Mouse (Mus musculus) lung, embryonic 16.5 days (tissue): ENCODE results near the gene Nfib. TPM values are rescaled to one million over a fixed set of nuclear protein-coding genes. Genes with fewer than 3 reads are reported as not detected.
A peak's percentile ranks its signal among the peaks of the same experiment; 100 is the strongest.

Experiments
- ATAC-seq: fragments of 200-750 bp; cut with Nextera tagmentation; 2 replicates; pipeline ENCODE4 v1.8.0; 2017; ENCODE audit warnings: low read depth, mild to moderate bottlenecking, moderate library complexity
- H3K27ac ChIP-seq: fragments of 300-500 bp; sonication (generic); 2 replicates; pipeline ENCODE4 v1.5.1; 2014; ENCODE audit warnings: mild to moderate bottlenecking, control low read depth, low read length
- H3K27me3 ChIP-seq: fragments of 300-500 bp; sonication (generic); 2 replicates; pipeline ENCODE4 v1.6.1; 2014; ENCODE audit warnings: low read depth, low read length, mixed read lengths; ENCODE audit not compliant: control insufficient read depth, insufficient read depth
- H3K36me3 ChIP-seq: fragments of 300-500 bp; sonication (generic); 2 replicates; pipeline ENCODE4 v1.6.1; 2014; ENCODE audit warnings: low read length; ENCODE audit not compliant: control insufficient read depth, insufficient read depth
- H3K4me1 ChIP-seq: fragments of 300-500 bp; sonication (generic); replicated peaks from 2 replicates; pipeline ENCODE4 v1.6.1; 2014; ENCODE audit warnings: low read length, mixed read lengths; ENCODE audit not compliant: control insufficient read depth, insufficient read depth
- H3K4me2 ChIP-seq: fragments of 300-500 bp; sonication (generic); 2 replicates; pipeline ENCODE4 v1.6.1; 2014; ENCODE audit warnings: low read depth, low read length, control low read depth
- H3K4me3 ChIP-seq: fragments of 300-500 bp; sonication (generic); 2 replicates; pipeline ENCODE4 v1.5.1; 2014; ENCODE audit warnings: mild to moderate bottlenecking, low read length, control low read depth
- H3K9ac ChIP-seq: fragments of 300-500 bp; sonication (generic); 2 replicates; pipeline ENCODE4 v1.6.1; 2014; ENCODE audit warnings: low read length, control low read depth
- H3K9me3 ChIP-seq: fragments of 300-500 bp; sonication (generic); 2 replicates; pipeline ENCODE4 v1.6.1; 2016; ENCODE audit warnings: low read length; ENCODE audit not compliant: control insufficient read depth
- WGBS: fragments of 180-500 bp; shearing (Covaris S2); extraction: QIAGEN DNeasy Blood & Tissue Kit; methylation state at CpG from one replicate; pipeline ENCODE4 v1.1.7; 2014; 5-methylcytosine and 5-hydroxymethylcytosine counted together
- polyA plus RNA-seq: library from polyadenylated mRNA; unstranded; fragments of >200 nt; fragmentation: Nextera tagmentation; extraction: Ambion mirVana; gene quantifications from 2 replicates; pipeline ENCODE4 v1.2.1, GENCODE M21; 2015

The Nfib gene
- polyA plus RNA-seq, 1 experiment from 2014 or later: 104 TPM

DNA sequence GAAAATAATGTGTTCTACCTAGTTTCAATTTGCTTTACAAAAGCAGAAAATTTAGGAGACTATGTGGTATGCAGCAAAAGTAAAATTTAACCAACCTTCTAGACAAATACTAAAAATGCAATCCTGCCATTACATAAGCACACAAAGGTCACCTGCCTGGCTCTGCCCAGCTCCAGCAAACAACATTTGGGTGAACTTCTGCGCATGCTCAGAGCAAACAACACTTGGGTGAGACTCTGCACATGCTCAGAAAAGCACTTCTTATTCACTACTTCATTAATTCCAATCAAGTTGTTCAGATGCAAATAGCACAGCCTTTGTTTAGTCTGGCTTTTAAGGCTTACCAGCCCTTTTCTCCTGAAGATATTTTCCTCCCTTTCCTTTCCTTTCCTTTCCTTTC lies 323.8 kb downstream of the Nfib start:
- H3K36me3 ChIP-seq: peaks cover 6% of the 10 kb centered on the region; the same call in 1 of the 2 replicates
- ATAC-seq: no peak
- H3K9ac ChIP-seq: no peak overlapping the region
- H3K4me2 ChIP-seq: no peak overlapping the region
- H3K9me3 ChIP-seq: no peaks in the 10 kb centered on the region
- no peaks in the 10 kb centered on the region for H3K27me3 ChIP-seq
- H3K4me1 ChIP-seq: peaks cover 31% of the 10 kb centered on the region
- H3K4me3 ChIP-seq: no peak overlapping the region
- 70% methylated on average over 1 of the region's 1 CpGs for WGBS
- no peak overlapping the region for H3K27ac ChIP-seq

DNA sequence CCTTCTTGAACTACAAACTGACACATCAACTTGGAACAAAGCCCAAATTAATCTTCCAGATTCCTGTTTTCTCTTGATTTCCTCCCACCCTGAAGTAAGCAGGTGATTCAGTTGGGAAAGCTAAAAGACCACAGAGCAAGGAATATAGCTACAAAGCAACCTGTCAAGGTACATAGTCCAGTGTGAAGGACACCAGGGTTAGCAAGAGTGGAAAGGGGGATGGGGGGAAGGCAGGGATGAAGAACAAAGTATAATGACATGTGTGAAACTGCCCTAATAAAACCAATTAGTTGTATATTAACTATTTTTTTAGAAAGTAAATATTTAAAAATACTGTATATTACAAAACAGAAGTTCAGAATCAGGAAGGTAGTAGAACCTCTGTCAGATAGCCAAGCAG lies 325.0 kb downstream of the Nfib start:
- no peaks in the 10 kb centered on the region for H3K9me3 ChIP-seq
- H3K4me1 ChIP-seq: peaks cover 23% of the 10 kb centered on the region
- H3K36me3 ChIP-seq: peaks cover 6% of the 10 kb centered on the region; the same call in 1 of the 2 replicates
- H3K27ac ChIP-seq: no peak overlapping the region
- no peaks in the 10 kb centered on the region for H3K27me3 ChIP-seq
- no peak overlapping the region for H3K4me3 ChIP-seq
- no peak overlapping the region for H3K4me2 ChIP-seq
- H3K9ac ChIP-seq: no peak overlapping the region
- ATAC-seq: no peak

DNA sequence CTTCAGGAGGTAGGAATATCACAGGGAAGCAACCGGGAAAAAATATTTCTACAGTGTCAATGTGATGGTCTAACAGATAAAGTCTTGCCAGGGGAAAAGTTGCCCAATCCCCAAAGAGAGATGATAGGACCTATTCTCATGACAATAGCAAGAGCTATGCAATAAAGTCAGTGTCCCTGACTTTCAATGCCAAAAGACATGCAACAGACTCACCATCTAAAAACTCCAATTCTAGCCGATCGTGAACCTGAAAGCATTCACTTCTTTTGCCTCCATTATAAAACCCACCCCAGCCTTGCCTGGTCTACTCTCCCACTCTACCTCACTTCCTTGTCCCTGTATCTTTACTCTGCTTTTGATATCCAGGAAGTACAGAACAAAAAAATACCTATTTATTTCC lies 327.5 kb downstream of the Nfib start:
- ATAC-seq: no peak
- Histone ChIP-seq H3K9me3 (no peaks in the 10 kb centered on the region), H3K27ac (no peak overlapping the region), H3K4me2 (no peak overlapping the region), H3K4me1 (peaks cover 4% of the 10 kb centered on the region), H3K4me3 (no peak overlapping the region), H3K27me3 (no peaks in the 10 kb centered on the region), H3K36me3 (peaks cover 9% of the 10 kb centered on the region; the same call in 1 of the 2 replicates), H3K9ac (no peak overlapping the region)
- 78% methylated on average over 3 of the region's 3 CpGs for WGBS

DNA sequence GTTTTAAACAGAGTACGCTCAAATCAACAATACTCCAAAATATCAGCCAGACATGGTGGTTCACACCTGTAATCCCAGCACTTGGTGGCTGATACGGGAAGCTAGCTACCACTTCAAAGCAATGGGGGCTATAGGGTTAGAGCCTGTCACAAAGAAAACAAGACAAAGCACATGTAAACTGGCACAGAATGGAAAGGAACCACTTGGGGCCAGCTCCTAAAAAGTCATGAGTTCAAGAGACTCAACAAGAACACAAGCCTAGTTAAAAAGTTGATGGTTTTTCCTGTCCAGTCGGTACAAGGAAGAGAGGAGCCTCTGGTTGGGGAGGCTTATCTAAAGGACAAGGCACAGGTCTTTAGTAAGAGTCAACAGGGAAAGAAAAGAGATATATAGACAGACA lies 327.9 kb downstream of the Nfib start:
- H3K4me2 ChIP-seq: no peak overlapping the region
- no peak for ATAC-seq
- H3K9me3 ChIP-seq: no peaks in the 10 kb centered on the region
- no peaks in the 10 kb centered on the region for H3K27me3 ChIP-seq
- H3K9ac ChIP-seq: no peak overlapping the region
- no peak overlapping the region for H3K27ac ChIP-seq
- WGBS: 83% methylated on average over 3 of the region's 3 CpGs
- H3K36me3 ChIP-seq: peaks cover 11% of the 10 kb centered on the region; the same call in 1 of the 2 replicates
- H3K4me3 ChIP-seq: no peak overlapping the region
- peaks cover 4% of the 10 kb centered on the region for H3K4me1 ChIP-seq

GRCm38 (mm10) chr4:82374560-82374959 lies 331.0 kb downstream of the Nfib start:
- WGBS: 72% methylated on average over 5 of the region's 5 CpGs
- Histone ChIP-seq H3K36me3 (peaks cover 7% of the 10 kb centered on the region; the same call in 1 of the 2 replicates), H3K4me3 (no peak overlapping the region), H3K27ac (no peak overlapping the region), H3K9me3 (no peaks in the 10 kb centered on the region), H3K27me3 (no peaks in the 10 kb centered on the region), H3K9ac (no peak overlapping the region), H3K4me1 (no peaks in the 10 kb centered on the region; the same call in 1 of the 2 replicates), H3K4me2 (no peak overlapping the region)
- ATAC-seq: no peak

DNA sequence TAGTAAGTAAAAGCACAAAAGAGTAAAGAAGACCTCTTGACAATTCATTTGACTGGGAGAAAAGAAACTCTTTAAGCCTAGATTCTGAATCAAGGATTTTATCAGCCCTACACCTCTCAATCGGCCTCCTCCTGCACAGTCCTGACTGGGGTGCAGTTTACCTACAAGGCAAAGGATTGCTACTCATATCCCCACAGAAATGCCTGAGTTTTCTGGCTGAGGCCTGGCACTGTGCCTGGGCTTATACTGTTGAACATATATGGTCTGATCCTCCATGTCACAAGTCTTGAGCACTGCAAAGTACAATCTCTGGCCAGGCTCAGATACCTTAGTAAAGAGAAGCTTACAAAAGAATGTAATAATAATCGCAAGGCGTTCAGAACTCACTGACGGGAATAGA lies 333.3 kb downstream of the Nfib start:
- Histone ChIP-seq H3K27me3 (no peaks in the 10 kb centered on the region), H3K4me3 (no peak overlapping the region), H3K4me1 (peaks cover 4% of the 10 kb centered on the region), H3K9ac (no peak overlapping the region), H3K36me3 (peaks cover 7% of the 10 kb centered on the region; the same call in 1 of the 2 replicates), H3K9me3 (no peaks in the 10 kb centered on the region), H3K4me2 (no peak overlapping the region), H3K27ac (peak overlapping the region; percentile 23; the same call in 1 of the 2 replicates)
- peak; percentile 45; the same call in 1 of the 2 replicates for ATAC-seq
- 69% methylated on average over 4 of the region's 4 CpGs for WGBS

DNA sequence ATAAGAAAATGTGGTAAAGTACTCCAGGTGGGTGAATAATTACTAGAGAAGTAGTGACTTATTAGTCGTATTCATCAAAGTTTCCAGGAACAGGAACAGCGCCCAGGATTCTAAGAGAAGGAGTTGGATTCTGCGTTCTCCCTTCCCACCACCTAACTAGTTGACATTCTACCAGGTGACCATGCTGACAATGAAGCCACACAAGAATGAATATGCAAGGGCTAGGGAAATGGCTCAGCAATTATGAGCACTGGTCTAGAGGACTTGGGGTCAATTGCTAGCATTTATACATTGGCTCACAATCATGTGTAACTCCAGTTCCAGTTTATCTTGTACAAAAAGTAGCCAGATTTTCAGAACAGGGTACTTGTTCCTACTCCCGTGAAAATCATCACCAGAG lies 334.1 kb downstream of the Nfib start:
- no peak overlapping the region for H3K4me3 ChIP-seq
- no peaks in the 10 kb centered on the region for H3K27me3 ChIP-seq
- H3K4me2 ChIP-seq: no peak overlapping the region
- no peak for ATAC-seq
- peaks cover 4% of the 10 kb centered on the region for H3K4me1 ChIP-seq
- 90% methylated on average over 4 of the region's 4 CpGs for WGBS
- H3K27ac ChIP-seq: no peak overlapping the region
- H3K9me3 ChIP-seq: no peaks in the 10 kb centered on the region
- peaks cover 7% of the 10 kb centered on the region; the same call in 1 of the 2 replicates for H3K36me3 ChIP-seq
- no peak overlapping the region for H3K9ac ChIP-seq

GRCm38 (mm10) chr4:82369011-82369776 lies 336.4 kb downstream of the Nfib start:
- no peak overlapping the region for H3K27ac ChIP-seq
- H3K9me3 ChIP-seq: no peaks in the 10 kb centered on the region
- peaks cover 15% of the 10 kb centered on the region for H3K4me1 ChIP-seq
- no peak overlapping the region for H3K4me3 ChIP-seq
- no peaks in the 10 kb centered on the region for H3K27me3 ChIP-seq
- WGBS: 78% methylated on average over 6 of the region's 6 CpGs
- H3K9ac ChIP-seq: no peak overlapping the region
- H3K36me3 ChIP-seq: peaks cover 7% of the 10 kb centered on the region; the same call in 1 of the 2 replicates
- ATAC-seq: no peak
- no peak overlapping the region for H3K4me2 ChIP-seq

DNA sequence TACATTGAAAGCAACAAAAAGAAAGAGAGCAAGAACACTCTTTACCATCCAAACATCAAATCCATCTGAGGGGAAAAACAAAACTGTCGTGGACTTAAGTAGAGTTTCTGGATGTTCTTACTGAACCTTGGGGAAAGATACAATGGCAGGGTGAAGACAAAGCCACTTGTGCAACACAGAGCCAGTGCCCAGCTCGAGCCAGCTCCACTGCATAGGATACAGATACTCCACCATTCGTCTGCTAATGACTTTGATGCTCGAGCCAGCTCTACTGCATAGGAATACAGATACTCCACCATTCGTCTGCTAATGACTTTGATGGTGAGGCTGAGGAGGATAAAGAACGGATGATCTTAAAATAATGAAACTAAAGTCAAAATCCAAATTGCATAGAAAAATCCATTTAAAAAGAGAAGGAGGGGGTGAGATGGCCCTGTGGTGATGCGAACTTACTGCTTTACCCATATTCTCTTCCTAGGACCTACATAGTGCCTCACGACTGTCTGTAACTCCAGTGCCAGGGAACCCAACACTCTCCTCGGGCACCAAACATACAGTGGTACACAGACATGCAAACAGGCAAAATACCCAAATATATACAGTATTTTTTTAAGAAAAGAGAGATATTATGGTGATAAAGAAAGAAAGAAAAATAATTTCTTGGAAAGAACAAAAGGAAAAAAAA lies 337.3 kb downstream of the Nfib start:
- WGBS: 73% methylated on average over 9 of the region's 9 CpGs
- Histone ChIP-seq H3K27ac (no peak overlapping the region), H3K27me3 (no peaks in the 10 kb centered on the region), H3K4me3 (no peak overlapping the region), H3K36me3 (peaks cover 3% of the 10 kb centered on the region; the same call in 1 of the 2 replicates), H3K4me1 (peaks cover 22% of the 10 kb centered on the region), H3K9ac (no peak overlapping the region), H3K4me2 (no peak overlapping the region), H3K9me3 (no peaks in the 10 kb centered on the region)
- no peak for ATAC-seq
